Mouse (Mus musculus) myocyte (in vitro differentiated cells): Measurements from ENCODE around the gene Ss18l2.
A peak's percentile ranks its signal among the peaks of the same experiment; 100 is the strongest.

ENCODE experiments used
- CEBPB ChIP-seq: IDR thresholded peaks from 2 replicates; pipeline ENCODE4 v1.6.1; 2011; ENCODE audit warnings: mild to moderate bottlenecking, moderate library complexity; ENCODE audit not compliant: poor library complexity, insufficient read depth, severe bottlenecking
- E2F4 ChIP-seq: IDR thresholded peaks from one replicate; pipeline ENCODE4 v1.6.1; 2011; ENCODE audit warnings: mild to moderate bottlenecking, control low read depth, moderate library complexity; ENCODE audit not compliant: insufficient read depth
- MYOD1 ChIP-seq, 3 experiments: IDR thresholded peaks; one replicate each; pipeline ENCODE4 v1.6.1; 2011; ENCODE audit warnings: control low read depth in 2 of 3, low read depth in 2 of 3, mild to moderate bottlenecking in 2 of 3, moderate library complexity in 1 of 3; ENCODE audit not compliant: insufficient read length in 2 of 3, control insufficient read depth in 1 of 3
- MYOG ChIP-seq, 3 experiments: IDR thresholded peaks; one replicate each; pipeline ENCODE4 v1.6.1; 2011; ENCODE audit warnings: control low read depth in 2 of 3, low read depth in 2 of 3, mild to moderate bottlenecking in 2 of 3; ENCODE audit not compliant: insufficient read length in 2 of 3, control insufficient read depth in 1 of 3, insufficient read depth in 1 of 3
- POLR2A ChIP-seq: IDR thresholded peaks from one replicate; pipeline ENCODE4 v1.6.1; 2011; ENCODE audit warnings: low read depth, mild to moderate bottlenecking, control low read depth, moderate library complexity; ENCODE audit not compliant: insufficient read length
- POLR2AphosphoS2 ChIP-seq: IDR thresholded peaks from one replicate; pipeline ENCODE4 v1.6.1; 2011; ENCODE audit warnings: low read depth, control low read depth; ENCODE audit not compliant: insufficient read length
- REST ChIP-seq: IDR thresholded peaks from one replicate; pipeline ENCODE4 v1.6.1; 2011; ENCODE audit warnings: mild to moderate bottlenecking, control low read depth, moderate library complexity; ENCODE audit not compliant: insufficient read depth, insufficient read length
- TCF12 ChIP-seq: IDR thresholded peaks from one replicate; pipeline ENCODE4 v1.6.1; 2011; ENCODE audit warnings: mild to moderate bottlenecking, control low read depth; ENCODE audit not compliant: poor library complexity, insufficient read depth, severe bottlenecking
- USF1 ChIP-seq: IDR thresholded peaks from one replicate; pipeline ENCODE4 v1.6.1; 2011; ENCODE audit warnings: low read depth, mild to moderate bottlenecking, control low read depth, moderate library complexity

- TF ChIP-seq REST (no peak), POLR2A (no peak), E2F4 (no peak), MYOD1 (IDR thresholded peaks at IDR 0.05; ENCODE audit: control insufficient read depth in 1 of 3, insufficient read length in 2 of 3, low read depth in 2 of 3) (no peak), CEBPB (no peak), USF1 (no peak), TCF12 (no peak), MYOG (IDR thresholded peaks at IDR 0.05; ENCODE audit: control insufficient read depth in 1 of 3, insufficient read depth in 1 of 3, insufficient read length in 2 of 3, low read depth in 2 of 3) (no peak), POLR2AphosphoS2 (peak; percentile 39)
Measured at GRCm38 (mm10) chr9:121757432-121757831, 47.3 kb downstream of the Ss18l2 start.
